Mouse (Mus musculus) heart, adult 2 months (tissue): Measurements from ENCODE around the gene Camk2d.

ENCODE experiments used
- CTCF ChIP-seq: fragments of 200-600 bp; IDR thresholded peaks from 2 replicates; pipeline ENCODE4 v1.8.1; 2022; ENCODE audit warnings: antibody characterized with exemption, mild to moderate bottlenecking, moderate library complexity
- POLR2A ChIP-seq: fragments of 200-500 bp; IDR thresholded peaks from 2 replicates; pipeline ENCODE4 v1.6.1; 2011; ENCODE audit warnings: mild to moderate bottlenecking, low read depth, low read length, control low read depth; ENCODE audit not compliant: insufficient read depth

DNA sequence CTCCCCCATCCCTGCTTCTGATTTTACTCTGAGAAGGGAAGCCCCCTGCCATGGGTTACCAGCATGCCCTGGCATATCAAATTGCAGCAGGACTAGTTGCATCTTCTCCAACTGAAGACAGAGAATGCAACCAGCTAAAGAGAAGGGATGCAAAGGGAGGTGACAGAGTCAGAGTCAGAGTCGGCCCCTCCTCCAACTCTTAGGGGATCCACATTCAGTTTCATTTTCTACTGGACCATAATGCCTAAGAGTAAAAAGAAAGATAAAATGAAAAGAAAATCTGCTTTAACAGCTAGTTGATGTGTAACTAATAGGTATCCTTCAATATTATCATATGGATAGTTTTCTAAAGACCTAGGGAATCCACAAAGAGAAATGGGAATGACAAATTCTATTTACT is 162.3 kb downstream of the Camk2d start:
- no peak for TF ChIP-seq CTCF
- no peak for TF ChIP-seq POLR2A
